Mouse (Mus musculus): Measurements from ENCODE around the gene Sulf2. TPM values are rescaled to one million over a fixed set of nuclear protein-coding genes. Genes with fewer than 3 reads are reported as not detected.

The Sulf2 gene
- total RNA-seq, 2 experiments from 2014 or later = 93.2 to 114 TPM

DNA sequence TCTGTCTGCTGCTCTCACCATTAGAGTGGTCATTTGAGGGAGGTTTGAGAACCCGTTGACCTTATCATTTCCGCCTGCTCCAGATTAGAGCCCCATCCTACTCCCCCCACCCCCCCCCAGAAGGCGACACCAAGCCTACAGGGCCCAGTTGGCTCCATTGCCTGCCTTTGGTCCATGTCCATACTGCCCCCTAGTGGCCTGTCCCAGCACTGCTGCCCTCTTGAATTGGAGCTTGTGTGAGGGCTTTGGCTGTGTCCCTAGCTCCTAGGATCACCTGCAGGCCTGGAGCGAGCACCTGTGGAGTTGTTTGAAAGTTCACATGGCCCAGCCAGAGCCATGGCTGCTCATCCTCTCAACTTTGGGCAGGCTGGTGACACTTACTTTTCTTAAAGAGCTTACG, 73.3 kb downstream of the Sulf2 start:
- Histone ChIP-seq H3K4me3 (no peak overlapping the region), H3K27ac (no peak overlapping the region)
- TF ChIP-seq CTCF (conservative IDR thresholded peaks at IDR 0.05) = peak; percentile 80
- DNase-seq (ENCODE audit: low spot score in 2 of 2) = peak; percentile 50 to 80

DNA sequence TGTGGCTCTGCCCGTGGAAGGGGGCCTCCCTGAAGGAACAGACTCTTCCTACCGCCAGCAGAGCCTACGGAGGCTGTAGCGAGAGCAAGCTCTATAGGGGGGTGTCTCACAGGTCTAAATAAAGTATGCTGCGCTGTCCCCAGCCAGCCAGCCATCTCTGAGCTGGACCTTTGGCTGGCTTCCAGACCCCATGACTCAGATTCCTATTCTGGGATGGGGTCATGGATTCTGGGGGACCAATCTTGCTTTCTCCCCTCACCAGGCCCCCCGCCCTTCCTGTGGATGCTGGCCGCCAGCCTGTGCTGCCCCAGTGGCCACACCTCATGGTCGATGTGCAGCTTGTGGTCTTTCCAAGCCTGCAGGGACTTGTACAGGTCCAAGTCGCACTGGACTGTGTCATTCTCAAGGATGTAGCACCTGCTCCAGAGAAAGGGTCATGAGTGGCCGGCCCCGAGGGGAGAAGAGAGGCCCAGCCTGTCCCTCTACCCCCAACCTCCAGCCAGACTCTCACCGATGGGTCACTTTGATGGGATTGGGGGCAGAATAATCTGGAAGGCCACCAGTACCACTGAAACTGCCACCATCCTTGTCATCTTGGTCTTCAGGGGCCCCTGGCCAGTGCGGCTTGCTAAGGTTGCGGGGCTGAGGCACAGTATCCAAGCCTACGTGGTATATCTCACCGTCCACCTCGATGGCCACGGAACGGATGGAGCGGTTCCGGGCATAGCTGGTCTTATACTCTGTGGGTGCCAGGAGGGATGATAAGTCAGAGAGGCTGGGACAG, 74.3 kb downstream of the Sulf2 start:
- Histone ChIP-seq H3K4me3 (no peak overlapping the region), H3K27ac (no peak overlapping the region)
- no peak for DNase-seq (ENCODE audit: low spot score in 2 of 2)
- TF ChIP-seq CTCF (conservative IDR thresholded peaks at IDR 0.05) = no peak

- no peak overlapping the region for H3K27ac ChIP-seq
Measured at GRCm38 (mm10) chr2:166079961-166080885, 75.2 kb downstream of the Sulf2 start.

DNA sequence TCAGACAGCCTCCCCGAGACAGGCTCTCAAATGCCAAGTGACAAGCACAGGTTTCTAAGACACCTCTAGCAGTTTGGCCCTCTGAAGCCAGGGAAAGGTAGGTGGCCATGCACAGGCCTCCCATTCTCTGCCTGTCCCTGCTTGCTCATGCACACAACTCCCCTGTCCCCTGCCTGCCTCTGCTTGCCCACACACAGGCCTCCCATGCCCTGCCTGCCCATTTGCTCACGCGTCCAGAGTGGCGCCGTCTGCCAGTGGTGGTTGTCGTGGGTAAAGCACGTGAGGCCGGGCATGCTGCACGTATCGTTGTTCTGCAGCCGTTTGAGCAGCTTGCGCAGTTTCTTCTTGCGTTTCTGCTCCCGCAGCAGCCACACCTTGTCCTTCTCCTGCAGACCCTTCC, 76.2 kb downstream of the Sulf2 start:
- no peak for DNase-seq (ENCODE audit: low spot score in 2 of 2)
- H3K4me3 ChIP-seq = no peak overlapping the region
- no peak for TF ChIP-seq CTCF (conservative IDR thresholded peaks at IDR 0.05)
- H3K27ac ChIP-seq = no peak overlapping the region

More at GRCm38 (mm10) chr2:166079961-166080885, 75.2 kb downstream of the Sulf2 start:
- H3K4me3 ChIP-seq = no peak overlapping the region
- TF ChIP-seq CTCF (conservative IDR thresholded peaks at IDR 0.05) = no peak
- no peak for DNase-seq (ENCODE audit: low spot score in 2 of 2)

- no peak for TF ChIP-seq CTCF (conservative IDR thresholded peaks at IDR 0.05)
- Histone ChIP-seq H3K4me3 (no peak overlapping the region), H3K27ac (no peak overlapping the region)
- DNase-seq (ENCODE audit: low spot score in 2 of 2) = no peak
Measured at GRCm38 (mm10) chr2:166077371-166077770, 78.1 kb downstream of the Sulf2 start.

DNA sequence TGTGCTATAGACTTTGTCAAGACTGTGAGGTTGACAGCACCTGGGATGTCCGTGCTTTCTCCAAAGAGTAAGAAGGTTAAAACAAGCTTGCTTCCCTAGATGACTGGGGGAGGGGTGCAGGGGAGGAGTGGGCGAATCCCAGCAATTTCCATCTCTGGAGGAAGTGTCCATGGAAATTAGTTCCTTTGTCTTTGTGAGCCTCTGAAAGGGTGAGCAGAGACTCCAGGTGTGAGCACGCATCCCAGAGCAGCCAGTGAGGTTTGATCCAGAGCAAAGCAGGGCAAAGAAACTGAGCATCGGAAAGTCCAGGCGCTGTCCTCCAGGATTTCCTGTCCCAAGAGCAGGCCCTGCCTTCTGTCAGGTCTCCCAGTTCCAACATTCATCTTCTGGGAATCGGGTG, 81.1 kb downstream of the Sulf2 start:
- Histone ChIP-seq H3K4me3 (no peak overlapping the region), H3K27ac (no peak overlapping the region)
- no peak for TF ChIP-seq CTCF (conservative IDR thresholded peaks at IDR 0.05)
- DNase-seq (ENCODE audit: low spot score in 2 of 2) = no peak

GRCm38 (mm10) chr2:166073082-166073481, 82.4 kb downstream of the Sulf2 start:
- Histone ChIP-seq H3K27ac (no peak overlapping the region), H3K4me3 (no peak overlapping the region)
- no peak for TF ChIP-seq CTCF (conservative IDR thresholded peaks at IDR 0.05)
- DNase-seq (ENCODE audit: low spot score in 2 of 2) = no peak

GRCm38 (mm10) chr2:166071889-166072288, 83.6 kb downstream of the Sulf2 start:
- no peak overlapping the region for H3K27ac ChIP-seq
- TF ChIP-seq CTCF (conservative IDR thresholded peaks at IDR 0.05) = no peak
- no peak for DNase-seq (ENCODE audit: low spot score in 2 of 2)
- H3K4me3 ChIP-seq = no peak overlapping the region

DNA sequence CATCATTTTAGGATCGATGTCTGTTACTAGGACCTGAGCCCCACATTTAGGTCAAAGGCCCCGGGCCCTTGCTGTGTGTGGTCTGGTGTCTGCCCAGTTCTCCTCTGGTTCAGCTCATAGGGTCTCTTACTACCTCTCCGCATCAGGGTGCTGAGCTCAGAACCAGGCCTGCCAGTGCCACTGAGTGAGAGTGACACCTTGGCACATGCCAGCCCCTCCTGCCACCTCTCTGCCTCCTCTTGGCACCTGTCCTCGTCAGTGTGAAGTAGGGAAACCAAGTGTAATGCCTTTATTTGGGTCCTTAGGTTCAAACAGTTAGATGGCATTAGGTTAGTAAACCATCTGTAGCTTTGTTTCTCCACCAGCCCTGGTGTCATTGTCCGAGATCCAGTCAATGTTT, 84.0 kb downstream of the Sulf2 start:
- no peak for TF ChIP-seq CTCF (conservative IDR thresholded peaks at IDR 0.05)
- Histone ChIP-seq H3K4me3 (no peak overlapping the region), H3K27ac (no peak overlapping the region)
- DNase-seq (ENCODE audit: low spot score in 2 of 2) = no peak

GRCm38 (mm10) chr2:166069738-166070137, 85.7 kb downstream of the Sulf2 start:
- TF ChIP-seq CTCF (conservative IDR thresholded peaks at IDR 0.05) = no peak
- Histone ChIP-seq H3K4me3 (no peak overlapping the region), H3K27ac (no peak overlapping the region)
- DNase-seq (ENCODE audit: low spot score in 2 of 2) = no peak

DNA sequence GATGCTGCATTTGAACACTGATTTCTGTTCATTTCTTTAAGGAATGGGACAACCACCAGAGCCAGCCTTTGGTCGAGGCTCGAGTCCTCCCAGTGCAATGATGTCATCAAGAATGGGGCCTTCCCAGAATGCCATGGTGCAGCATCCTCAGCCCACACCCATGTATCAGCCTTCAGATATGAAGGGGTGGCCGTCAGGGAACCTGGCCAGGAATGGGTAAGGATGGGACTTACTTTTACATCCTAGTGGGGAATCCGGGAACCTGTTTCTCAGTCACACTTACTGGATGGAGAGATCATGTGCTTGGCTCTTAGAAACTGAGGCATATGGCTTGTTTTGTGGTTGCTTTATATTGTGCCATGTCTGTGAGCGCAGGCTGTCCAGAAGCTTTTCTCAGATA, 86.3 kb downstream of the Sulf2 start:
- no peak for DNase-seq (ENCODE audit: low spot score in 2 of 2)
- H3K4me3 ChIP-seq = no peak overlapping the region
- no peak overlapping the region for H3K27ac ChIP-seq
- no peak for TF ChIP-seq CTCF (conservative IDR thresholded peaks at IDR 0.05)

- DNase-seq (ENCODE audit: low spot score in 2 of 2) = no peak
- no peak for TF ChIP-seq CTCF (conservative IDR thresholded peaks at IDR 0.05)
- Histone ChIP-seq H3K27ac (no peak overlapping the region), H3K4me3 (no peak overlapping the region)
Measured at GRCm38 (mm10) chr2:166068261-166068660, 87.2 kb downstream of the Sulf2 start.

GRCm38 (mm10) chr2:166066434-166066833, 89.0 kb downstream of the Sulf2 start:
- DNase-seq (ENCODE audit: low spot score in 2 of 2) = no peak
- Histone ChIP-seq H3K27ac (no peak overlapping the region), H3K4me3 (no peak overlapping the region)
- no peak for TF ChIP-seq CTCF (conservative IDR thresholded peaks at IDR 0.05)

Data from layer of hippocampus, adult 2 months (tissue).